Mouse (Mus musculus) myocyte (in vitro differentiated cells): ENCODE results near the gene Gm4924. TPM values are rescaled to one million over a fixed set of nuclear protein-coding genes. Genes with fewer than 3 reads are reported as not detected.

Source experiments
- H3K27me3 ChIP-seq: one replicate; pipeline ENCODE4 v1.6.1; 2011; ENCODE audit not compliant: control insufficient read depth, insufficient read depth, insufficient read length
- H3K36me3 ChIP-seq: one replicate; pipeline ENCODE4 v1.6.1; 2011; ENCODE audit not compliant: control insufficient read depth, insufficient read depth
- H3K4me2 ChIP-seq: one replicate; pipeline ENCODE4 v1.6.1; 2011; ENCODE audit warnings: low read depth, control low read depth
- H3K4me3 ChIP-seq: one replicate; pipeline ENCODE4 v1.5.1; 2011; ENCODE audit warnings: mild to moderate bottlenecking, control low read depth, moderate library complexity
- H3K79me2 ChIP-seq: one replicate; pipeline ENCODE4 v1.6.1; 2011; ENCODE audit not compliant: control insufficient read depth, insufficient read depth
- H3ac ChIP-seq: one replicate; pipeline ENCODE4 v1.6.1; 2011; ENCODE audit not compliant: control insufficient read depth, insufficient read length
- CEBPB ChIP-seq: IDR thresholded peaks from 2 replicates; pipeline ENCODE4 v1.6.1; 2011; ENCODE audit warnings: mild to moderate bottlenecking, moderate library complexity; ENCODE audit not compliant: poor library complexity, insufficient read depth, severe bottlenecking
- E2F4 ChIP-seq: IDR thresholded peaks from one replicate; pipeline ENCODE4 v1.6.1; 2011; ENCODE audit warnings: mild to moderate bottlenecking, control low read depth, moderate library complexity; ENCODE audit not compliant: insufficient read depth
- MAX ChIP-seq: IDR thresholded peaks from one replicate; pipeline ENCODE4 v1.6.1; 2011; ENCODE audit warnings: low read depth, mild to moderate bottlenecking, control low read depth
- MYOD1 ChIP-seq, 3 experiments: IDR thresholded peaks; one replicate each; pipeline ENCODE4 v1.6.1; 2011; ENCODE audit warnings: control low read depth in 2 of 3, low read depth in 2 of 3, mild to moderate bottlenecking in 2 of 3, moderate library complexity in 1 of 3; ENCODE audit not compliant: insufficient read length in 2 of 3, control insufficient read depth in 1 of 3
- MYOG ChIP-seq, 3 experiments: IDR thresholded peaks; one replicate each; pipeline ENCODE4 v1.6.1; 2011; ENCODE audit warnings: control low read depth in 2 of 3, low read depth in 2 of 3, mild to moderate bottlenecking in 2 of 3; ENCODE audit not compliant: insufficient read length in 2 of 3, control insufficient read depth in 1 of 3, insufficient read depth in 1 of 3
- POLR2A ChIP-seq: IDR thresholded peaks from one replicate; pipeline ENCODE4 v1.6.1; 2011; ENCODE audit warnings: low read depth, mild to moderate bottlenecking, control low read depth, moderate library complexity; ENCODE audit not compliant: insufficient read length
- POLR2AphosphoS2 ChIP-seq: IDR thresholded peaks from one replicate; pipeline ENCODE4 v1.6.1; 2011; ENCODE audit warnings: low read depth, control low read depth; ENCODE audit not compliant: insufficient read length
- REST ChIP-seq: IDR thresholded peaks from one replicate; pipeline ENCODE4 v1.6.1; 2011; ENCODE audit warnings: mild to moderate bottlenecking, control low read depth, moderate library complexity; ENCODE audit not compliant: insufficient read depth, insufficient read length
- SRF ChIP-seq: IDR thresholded peaks from one replicate; pipeline ENCODE4 v1.6.1; 2011; ENCODE audit warnings: low read depth; ENCODE audit not compliant: control insufficient read depth, insufficient read length
- TCF12 ChIP-seq: IDR thresholded peaks from one replicate; pipeline ENCODE4 v1.6.1; 2011; ENCODE audit warnings: mild to moderate bottlenecking, control low read depth; ENCODE audit not compliant: poor library complexity, insufficient read depth, severe bottlenecking
- TCF3 ChIP-seq: IDR thresholded peaks from one replicate; pipeline ENCODE4 v1.6.1; 2011; ENCODE audit warnings: low read depth, control low read depth; ENCODE audit not compliant: insufficient read length
- USF1 ChIP-seq: IDR thresholded peaks from one replicate; pipeline ENCODE4 v1.6.1; 2011; ENCODE audit warnings: low read depth, mild to moderate bottlenecking, control low read depth, moderate library complexity
- polyA plus RNA-seq: library from polyadenylated mRNA; unstranded; fragments of >200 nt; fragmentation: generic; extraction: Trizol; gene quantifications from one replicate; pipeline ENCODE4 v1.2.1, GENCODE M21; 2012; ENCODE audit warnings: missing spikeins

Gm4924 gene
- polyA plus RNA-seq = 4.2 TPM

DNA sequence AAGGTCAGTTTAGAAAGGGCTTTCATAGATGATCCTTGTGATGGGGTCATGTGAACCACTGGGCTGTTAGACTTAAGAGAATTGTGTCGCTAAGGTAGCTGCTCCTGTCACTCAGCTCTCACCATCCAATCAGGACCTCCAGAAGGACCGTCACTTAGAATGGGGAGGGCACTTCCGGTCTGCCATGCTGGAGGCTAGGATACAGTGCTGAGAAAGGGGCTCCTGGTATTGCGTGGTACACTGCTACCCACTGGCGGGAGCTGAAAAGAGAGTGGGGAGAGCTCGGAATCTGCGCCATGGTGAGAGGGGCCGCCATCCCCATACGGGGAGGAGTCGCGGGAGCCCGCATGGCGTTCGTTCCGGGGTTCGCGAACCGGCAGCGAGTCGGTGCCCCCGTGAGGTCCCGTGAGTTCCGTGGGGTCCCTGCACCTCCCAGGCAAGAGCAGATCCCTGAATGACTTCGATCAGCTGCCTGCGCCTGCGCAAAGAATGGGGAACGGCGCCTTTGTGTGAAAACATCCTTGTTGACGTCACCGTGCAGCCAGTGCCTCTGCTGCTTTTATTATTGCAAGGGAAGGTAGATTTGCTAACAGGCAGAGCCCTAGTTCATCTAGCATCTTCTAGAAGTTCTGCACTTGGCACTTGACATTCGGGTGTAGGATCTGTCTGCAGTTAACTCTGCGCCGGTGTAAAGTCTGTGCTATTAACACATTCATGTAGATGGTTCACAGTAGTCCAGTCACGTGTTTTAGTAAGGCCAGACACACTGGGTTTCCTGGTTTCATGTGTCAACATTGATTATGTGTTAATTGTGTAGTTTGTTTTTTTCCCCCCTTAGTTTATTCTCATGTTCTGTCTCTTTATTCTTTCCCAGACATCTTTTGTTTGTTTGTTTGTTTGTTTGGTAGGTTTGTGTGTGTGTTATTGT lies at the start of gene Gm4924:
Gm4924 (plus strand) TSS at position 173 of the 928 bp plus-strand sequence.
- TF ChIP-seq E2F4 (no peak), REST (no peak), MYOG (IDR thresholded peaks at IDR 0.05; ENCODE audit: control insufficient read depth in 1 of 3, insufficient read depth in 1 of 3, insufficient read length in 2 of 3, low read depth in 2 of 3) (no peak), SRF (no peak), MYOD1 (IDR thresholded peaks at IDR 0.05; ENCODE audit: control insufficient read depth in 1 of 3, insufficient read length in 2 of 3, low read depth in 2 of 3) (peak in 1 of 3 experiments; percentile 51), CEBPB (no peak), POLR2AphosphoS2 (peak; percentile 71), TCF3 (no peak), MAX (peak; percentile 19), USF1 (peak; percentile 87), POLR2A (peak; percentile 72), TCF12 (no peak)
- H3ac ChIP-seq = peak within 1 kb of the TSS; percentile 46
- no peaks in the 10 kb centered on the region for H3K36me3 ChIP-seq
- H3K4me2 ChIP-seq = peak within 1 kb of the TSS; percentile 81
- H3K79me2 ChIP-seq = peaks cover 25% of the 10 kb centered on the region
- H3K27me3 ChIP-seq = no peaks in the 10 kb centered on the region
- H3K4me3 ChIP-seq = peak within 1 kb of the TSS; percentile 44

DNA sequence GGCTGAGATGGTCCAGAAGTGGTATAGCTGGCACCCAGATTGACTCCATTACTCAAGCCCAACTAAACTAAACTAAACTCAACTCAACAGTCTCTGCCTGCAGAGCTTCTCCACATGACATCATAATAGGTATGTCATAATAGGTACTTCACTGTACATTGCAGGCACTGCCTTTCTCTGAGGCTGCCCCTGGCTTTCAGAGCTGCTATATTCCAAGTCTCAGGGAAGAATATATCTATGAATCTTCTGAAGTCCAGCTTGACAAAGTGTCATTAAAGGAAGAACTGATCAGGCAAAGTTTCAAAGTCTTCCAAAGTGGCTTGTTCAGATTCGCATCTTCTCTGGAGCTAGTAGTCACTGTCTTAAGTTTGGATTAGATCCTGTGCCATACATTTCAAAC lies 37.6 kb upstream of the Gm4924 start, which contains the start of gene 4932415D10Rik:
4932415D10Rik (minus strand) TSS at position 101 of the 400 bp plus-strand sequence.
- H3K36me3 ChIP-seq = no peaks in the 10 kb centered on the region
- H3K27me3 ChIP-seq = no peaks in the 10 kb centered on the region
- H3K4me2 ChIP-seq = no peak within 1 kb of the TSS
- H3K4me3 ChIP-seq = no peak within 1 kb of the TSS
- TF ChIP-seq POLR2A (no peak), CEBPB (no peak), MAX (no peak), TCF3 (no peak), TCF12 (no peak), USF1 (no peak), MYOD1 (IDR thresholded peaks at IDR 0.05; ENCODE audit: control insufficient read depth in 1 of 3, insufficient read length in 2 of 3, low read depth in 2 of 3) (no peak), E2F4 (no peak), SRF (no peak), POLR2AphosphoS2 (no peak), MYOG (IDR thresholded peaks at IDR 0.05; ENCODE audit: control insufficient read depth in 1 of 3, insufficient read depth in 1 of 3, insufficient read length in 2 of 3, low read depth in 2 of 3) (no peak), REST (no peak)
- H3ac ChIP-seq = no peak within 1 kb of the TSS
- no peaks in the 10 kb centered on the region for H3K79me2 ChIP-seq

GRCm38 (mm10) chr10:82320134-82320533 lies 33.9 kb upstream of the Gm4924 start:
- H3K4me2 ChIP-seq = no peak overlapping the region
- H3K79me2 ChIP-seq = no peaks in the 10 kb centered on the region
- TF ChIP-seq MYOD1 (IDR thresholded peaks at IDR 0.05; ENCODE audit: control insufficient read depth in 1 of 3, insufficient read length in 2 of 3, low read depth in 2 of 3) = no peak
- no peak for TF ChIP-seq USF1
- TF ChIP-seq REST = no peak
- no peak for TF ChIP-seq SRF
- no peak for TF ChIP-seq E2F4
- TF ChIP-seq MAX = no peak
- TF ChIP-seq POLR2AphosphoS2 = no peak
- no peak for TF ChIP-seq TCF12
- no peak for TF ChIP-seq CEBPB
- TF ChIP-seq POLR2A = no peak
- H3K36me3 ChIP-seq = no peaks in the 10 kb centered on the region
- H3ac ChIP-seq = no peak overlapping the region
- no peaks in the 10 kb centered on the region for H3K27me3 ChIP-seq
- no peak overlapping the region for H3K4me3 ChIP-seq

- no peak overlapping the region for H3K4me3 ChIP-seq
Measured at GRCm38 (mm10) chr10:82329826-82330225, 24.2 kb upstream of the Gm4924 start.

More at GRCm38 (mm10) chr10:82329826-82330225, 24.2 kb upstream of the Gm4924 start:
- Histone ChIP-seq H3K79me2 (no peaks in the 10 kb centered on the region), H3ac (no peak overlapping the region), H3K27me3 (no peaks in the 10 kb centered on the region), H3K36me3 (no peaks in the 10 kb centered on the region), H3K4me2 (no peak overlapping the region)
- no peak for TF ChIP-seq TCF12
- no peak for TF ChIP-seq POLR2AphosphoS2
- no peak for TF ChIP-seq CEBPB
- TF ChIP-seq SRF = no peak
